Mouse (Mus musculus) hindbrain, embryonic 13.5 days (tissue): ENCODE measurements at regions not wholly inside any gene's neighbourhood (a gene's known extent, or its start where the extent isn't known, plus 50 kb on each side); places are given as distances from the start of the nearest gene placed in this dataset.

Experiments
- ATAC-seq: fragments of 200-750 bp; cut with Nextera tagmentation; 2 replicates; pipeline ENCODE4 v1.8.0; 2017; ENCODE audit warnings: moderate TSS enrichment; ENCODE audit not compliant: low FRiP score
- H3K27ac ChIP-seq: fragments of 300-500 bp; sonication (generic); 2 replicates; pipeline ENCODE4 v1.5.1; 2015; ENCODE audit warnings: inconsistent platforms, mild to moderate bottlenecking, moderate library complexity
- H3K27me3 ChIP-seq: fragments of 300-500 bp; sonication (generic); 2 replicates; pipeline ENCODE4 v1.6.1; 2015; ENCODE audit warnings: mild to moderate bottlenecking, inconsistent platforms
- H3K36me3 ChIP-seq: fragments of 300-500 bp; sonication (generic); 2 replicates; pipeline ENCODE4 v1.6.1; 2015; ENCODE audit warnings: mild to moderate bottlenecking, inconsistent platforms
- H3K4me1 ChIP-seq: fragments of 300-500 bp; sonication (generic); replicated peaks from 2 replicates; pipeline ENCODE4 v1.6.1; 2015; ENCODE audit warnings: inconsistent platforms
- H3K4me2 ChIP-seq: fragments of 300-500 bp; sonication (generic); 2 replicates; pipeline ENCODE4 v1.6.1; 2015; ENCODE audit warnings: inconsistent platforms, mild to moderate bottlenecking, moderate library complexity
- H3K4me3 ChIP-seq: fragments of 300-500 bp; sonication (generic); 2 replicates; pipeline ENCODE4 v1.5.1; 2015; ENCODE audit warnings: mild to moderate bottlenecking, inconsistent platforms
- H3K9ac ChIP-seq: fragments of 300-500 bp; sonication (generic); 2 replicates; pipeline ENCODE4 v1.6.1; 2015; ENCODE audit warnings: mild to moderate bottlenecking, inconsistent platforms
- H3K9me3 ChIP-seq: fragments of 300-500 bp; sonication (generic); 2 replicates; pipeline ENCODE4 v1.6.1; 2016; ENCODE audit warnings: inconsistent platforms
- WGBS: fragments of 180-500 bp; shearing (Covaris S2); methylation state at CpG from one replicate; pipeline ENCODE4 v1.1.7; 2015; 5-methylcytosine and 5-hydroxymethylcytosine counted together

- H3K9me3 ChIP-seq = no peaks in the 10 kb centered on the region
- no peak overlapping the region for H3K4me2 ChIP-seq
- H3K9ac ChIP-seq = no peak overlapping the region
- H3K4me1 ChIP-seq = no peaks in the 10 kb centered on the region
- no peak overlapping the region for H3K27ac ChIP-seq
- 92% methylated on average over 3 of the region's 3 CpGs for WGBS
- no peak overlapping the region for H3K4me3 ChIP-seq
- no peaks in the 10 kb centered on the region for H3K36me3 ChIP-seq
- H3K27me3 ChIP-seq = no peaks in the 10 kb centered on the region
- ATAC-seq = no peak
Measured at GRCm38 (mm10) chr13:16279974-16280373, 268.3 kb downstream of the Inhba start.

GRCm38 (mm10) chr13:16280742-16281141 lies 269.1 kb downstream of the Inhba start:
- no peaks in the 10 kb centered on the region for H3K36me3 ChIP-seq
- H3K9me3 ChIP-seq = no peaks in the 10 kb centered on the region
- H3K9ac ChIP-seq = no peak overlapping the region
- ATAC-seq = no peak
- WGBS = 71% methylated on average over 2 of the region's 2 CpGs
- H3K4me1 ChIP-seq = no peaks in the 10 kb centered on the region
- no peak overlapping the region for H3K27ac ChIP-seq
- no peak overlapping the region for H3K4me2 ChIP-seq
- no peaks in the 10 kb centered on the region for H3K27me3 ChIP-seq
- no peak overlapping the region for H3K4me3 ChIP-seq

GRCm38 (mm10) chr13:16281777-16282176 lies 270.1 kb downstream of the Inhba start:
- Histone ChIP-seq H3K36me3 (no peaks in the 10 kb centered on the region), H3K4me3 (no peak overlapping the region), H3K4me2 (no peak overlapping the region), H3K4me1 (no peaks in the 10 kb centered on the region), H3K27ac (no peak overlapping the region), H3K9ac (no peak overlapping the region), H3K27me3 (no peaks in the 10 kb centered on the region), H3K9me3 (no peaks in the 10 kb centered on the region)
- ATAC-seq = no peak

GRCm38 (mm10) chr13:16282230-16282629 lies 270.6 kb downstream of the Inhba start:
- Histone ChIP-seq H3K9ac (no peak overlapping the region), H3K27me3 (no peaks in the 10 kb centered on the region), H3K9me3 (no peaks in the 10 kb centered on the region), H3K4me2 (no peak overlapping the region), H3K4me1 (no peaks in the 10 kb centered on the region), H3K36me3 (no peaks in the 10 kb centered on the region), H3K4me3 (no peak overlapping the region), H3K27ac (no peak overlapping the region)
- WGBS = 45% methylated on average over 2 of the region's 2 CpGs
- no peak for ATAC-seq

GRCm38 (mm10) chr13:16283336-16283735 lies 271.7 kb downstream of the Inhba start:
- Histone ChIP-seq H3K9me3 (no peaks in the 10 kb centered on the region), H3K27ac (no peak overlapping the region), H3K4me1 (no peaks in the 10 kb centered on the region), H3K36me3 (no peaks in the 10 kb centered on the region), H3K27me3 (no peaks in the 10 kb centered on the region), H3K9ac (no peak overlapping the region), H3K4me3 (no peak overlapping the region), H3K4me2 (no peak overlapping the region)
- ATAC-seq = no peak
- 87% methylated on average over 4 of the region's 4 CpGs for WGBS

GRCm38 (mm10) chr13:16289633-16290032 lies 278.0 kb downstream of the Inhba start:
- no peak overlapping the region for H3K4me2 ChIP-seq
- 70% methylated on average over 2 of the region's 2 CpGs for WGBS
- no peaks in the 10 kb centered on the region for H3K9me3 ChIP-seq
- no peaks in the 10 kb centered on the region for H3K4me1 ChIP-seq
- H3K9ac ChIP-seq = no peak overlapping the region
- ATAC-seq = no peak
- no peaks in the 10 kb centered on the region for H3K27me3 ChIP-seq
- H3K36me3 ChIP-seq = no peaks in the 10 kb centered on the region
- H3K4me3 ChIP-seq = no peak overlapping the region
- no peak overlapping the region for H3K27ac ChIP-seq

GRCm38 (mm10) chr13:16290784-16291183 lies 279.1 kb downstream of the Inhba start:
- H3K27ac ChIP-seq = no peak overlapping the region
- WGBS = 86% methylated on average over 2 of the region's 2 CpGs
- ATAC-seq = no peak
- no peak overlapping the region for H3K4me2 ChIP-seq
- no peaks in the 10 kb centered on the region for H3K36me3 ChIP-seq
- no peaks in the 10 kb centered on the region for H3K4me1 ChIP-seq
- H3K9me3 ChIP-seq = no peaks in the 10 kb centered on the region
- no peak overlapping the region for H3K4me3 ChIP-seq
- no peak overlapping the region for H3K9ac ChIP-seq
- H3K27me3 ChIP-seq = no peaks in the 10 kb centered on the region

GRCm38 (mm10) chr13:16291661-16292291 lies 280.1 kb downstream of the Inhba start:
- Histone ChIP-seq H3K9ac (no peak overlapping the region), H3K36me3 (no peaks in the 10 kb centered on the region), H3K4me1 (no peaks in the 10 kb centered on the region), H3K27ac (no peak overlapping the region), H3K4me3 (no peak overlapping the region), H3K9me3 (no peaks in the 10 kb centered on the region), H3K4me2 (no peak overlapping the region), H3K27me3 (no peaks in the 10 kb centered on the region)
- 88% methylated on average over 6 of the region's 6 CpGs for WGBS
- no peak for ATAC-seq

GRCm38 (mm10) chr13:16299756-16300155 lies 288.1 kb downstream of the Inhba start:
- no peak overlapping the region for H3K4me2 ChIP-seq
- no peaks in the 10 kb centered on the region for H3K27me3 ChIP-seq
- H3K9ac ChIP-seq = no peak overlapping the region
- H3K4me1 ChIP-seq = no peaks in the 10 kb centered on the region
- no peaks in the 10 kb centered on the region for H3K36me3 ChIP-seq
- no peaks in the 10 kb centered on the region for H3K9me3 ChIP-seq
- 93% methylated on average over 2 of the region's 2 CpGs for WGBS
- ATAC-seq = no peak
- no peak overlapping the region for H3K27ac ChIP-seq
- H3K4me3 ChIP-seq = no peak overlapping the region

GRCm38 (mm10) chr13:16314669-16315068 lies 303.0 kb downstream of the Inhba start:
- no peaks in the 10 kb centered on the region for H3K27me3 ChIP-seq
- H3K4me3 ChIP-seq = no peak overlapping the region
- no peak overlapping the region for H3K27ac ChIP-seq
- no peaks in the 10 kb centered on the region for H3K4me1 ChIP-seq
- H3K4me2 ChIP-seq = no peak overlapping the region
- WGBS = 93% methylated on average over 2 of the region's 2 CpGs
- no peaks in the 10 kb centered on the region for H3K9me3 ChIP-seq
- no peaks in the 10 kb centered on the region for H3K36me3 ChIP-seq
- no peak overlapping the region for H3K9ac ChIP-seq
- no peak for ATAC-seq

GRCm38 (mm10) chr13:16315689-16316088 lies 304.0 kb downstream of the Inhba start:
- ATAC-seq = no peak
- Histone ChIP-seq H3K4me2 (no peak overlapping the region), H3K4me3 (no peak overlapping the region), H3K9me3 (no peaks in the 10 kb centered on the region), H3K9ac (no peak overlapping the region), H3K27me3 (no peaks in the 10 kb centered on the region), H3K27ac (no peak overlapping the region), H3K4me1 (no peaks in the 10 kb centered on the region), H3K36me3 (no peaks in the 10 kb centered on the region)
- 88% methylated on average over 2 of the region's 2 CpGs for WGBS

- Histone ChIP-seq H3K4me2 (no peak overlapping the region), H3K27ac (no peak overlapping the region), H3K4me3 (no peak overlapping the region), H3K4me1 (no peaks in the 10 kb centered on the region), H3K27me3 (no peaks in the 10 kb centered on the region), H3K9ac (no peak overlapping the region), H3K9me3 (no peaks in the 10 kb centered on the region), H3K36me3 (no peaks in the 10 kb centered on the region)
- 98% methylated on average over 2 of the region's 2 CpGs for WGBS
- ATAC-seq = no peak
Measured at GRCm38 (mm10) chr13:16316581-16316980, 304.9 kb downstream of the Inhba start.

GRCm38 (mm10) chr13:16317412-16317811 lies 305.8 kb downstream of the Inhba start:
- Histone ChIP-seq H3K4me3 (no peak overlapping the region), H3K27me3 (no peaks in the 10 kb centered on the region), H3K4me1 (no peaks in the 10 kb centered on the region), H3K4me2 (no peak overlapping the region), H3K36me3 (no peaks in the 10 kb centered on the region), H3K27ac (no peak overlapping the region), H3K9ac (no peak overlapping the region), H3K9me3 (no peaks in the 10 kb centered on the region)
- no peak for ATAC-seq
- WGBS = 82% methylated on average over 3 of the region's 3 CpGs
